Mouse (Mus musculus) small intestine, adult 2 months (tissue): ENCODE data around the gene Lck.

Experiments used
- CTCF ChIP-seq: fragments of 200-500 bp; IDR thresholded peaks from 2 replicates; pipeline ENCODE4 v1.5.1; 2012; ENCODE audit warnings: low read depth, mild to moderate bottlenecking, control low read depth, inconsistent platforms, low read length, moderate library complexity, mixed read lengths; ENCODE audit not compliant: insufficient replicate concordance, insufficient read length; ENCODE audit errors: extremely low read depth
- POLR2A ChIP-seq: fragments of 200-500 bp; IDR thresholded peaks from 2 replicates; pipeline ENCODE4 v1.6.1; 2012; ENCODE audit warnings: low read depth, mild to moderate bottlenecking, control low read depth, inconsistent platforms, low read length, moderate library complexity

- TF ChIP-seq CTCF (no peak), POLR2A (no peak)
Measured at GRCm38 (mm10) chr4:129541868-129542591, 31.4 kb downstream of the Lck start.
